Mouse (Mus musculus) heart, postnatal 10 days (tissue): Measurements from ENCODE around the gene Tmem230. TPM values are rescaled to one million over a fixed set of nuclear protein-coding genes. Genes with fewer than 3 reads are reported as not detected.

Source experiments
- DNase-seq, 2 experiments: peaks; one replicate each; pipeline ENCODE4 v3.0.0; 2021
- intact Hi-C: fragments of 180-260 bp; cut with DNase I; formaldehyde crosslinking; loops from one replicate; pipeline ENCODE4 v1.15.1; 2025
- total RNA-seq, 2 experiments: library from RNA; stranded (reverse); gene quantifications; 2 replicates each; pipeline ENCODE4 v1.2.3; 2021

Tmem230 gene
- total RNA-seq, 2 experiments from 2014 or later = 22.1 to 25.7 TPM

GRCm38 (mm10) chr2:132276249-132276648 is 28.6 kb upstream of the Tmem230 start:
- intact Hi-C loops = no loop called here
- no peak for DNase-seq

- intact Hi-C loops = no loop called here
- DNase-seq = no peak
Observed at GRCm38 (mm10) chr2:132275527-132275926, 27.9 kb upstream of the Tmem230 start.

DNA sequence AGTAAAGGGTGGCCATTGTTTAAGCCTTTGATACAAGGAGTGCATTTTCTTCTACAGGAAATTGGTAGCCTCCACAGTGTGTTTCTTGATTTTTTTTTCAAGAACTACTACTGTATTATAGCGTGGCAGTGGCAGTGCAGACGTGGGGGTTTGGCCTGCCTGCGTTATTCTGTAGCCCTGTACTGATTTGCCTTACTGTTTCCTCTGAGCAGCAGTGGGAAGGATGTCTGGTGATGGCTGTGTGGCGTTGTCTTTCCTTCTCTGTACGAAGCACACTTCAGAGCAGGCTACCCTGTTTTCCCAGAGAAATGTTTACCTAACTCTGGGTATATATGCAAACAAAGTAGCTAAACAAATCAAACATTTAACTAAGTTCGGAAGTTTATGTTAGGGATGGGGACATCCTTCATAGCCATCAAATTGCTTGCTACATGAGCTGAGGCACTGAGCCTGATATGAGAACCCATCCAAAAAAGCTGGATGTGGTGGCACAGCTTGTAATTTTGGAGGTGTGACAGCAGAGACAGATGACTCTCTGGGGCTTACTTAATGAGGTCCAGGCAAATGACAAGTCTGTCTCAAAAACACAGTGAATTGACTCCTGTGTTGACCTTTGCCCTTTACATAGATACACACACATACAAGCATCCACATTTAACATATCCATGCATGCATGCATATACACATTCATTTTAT is 25.2 kb upstream of the Tmem230 start:
- intact Hi-C loops = no loop called here
- DNase-seq = no peak

- intact Hi-C loops = no loop called here
- DNase-seq = peak in 1 of 2 experiments; percentile 46
Observed at GRCm38 (mm10) chr2:132270331-132270951, 22.8 kb upstream of the Tmem230 start.

- intact Hi-C loops = no loop called here
- DNase-seq = no peak
Observed at GRCm38 (mm10) chr2:132269217-132269616, 21.6 kb upstream of the Tmem230 start.

GRCm38 (mm10) chr2:132266086-132266485 is 18.5 kb upstream of the Tmem230 start:
- intact Hi-C loops = no loop called here
- DNase-seq = no peak

DNA sequence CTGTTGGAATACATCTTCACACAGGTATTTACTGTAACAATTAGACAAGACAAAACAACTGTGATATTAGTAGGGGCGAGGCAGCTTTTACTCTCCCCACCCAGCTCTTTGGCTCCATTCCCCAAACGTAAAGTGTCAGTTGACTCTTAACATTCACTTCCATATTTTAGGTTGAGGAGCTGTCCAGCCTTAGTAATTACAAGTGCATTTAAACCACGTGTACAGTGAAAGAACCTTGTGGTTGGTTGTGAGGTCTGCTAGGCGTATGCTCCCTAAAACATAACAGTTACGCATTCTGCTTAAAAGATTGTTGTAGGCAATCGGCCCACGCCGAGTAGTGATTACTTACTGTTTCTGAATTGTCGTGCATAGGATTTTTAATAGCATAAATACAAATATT is 17.6 kb upstream of the Tmem230 start:
- no peak for DNase-seq
- intact Hi-C loops = loop anchor here (2.0 kb wide), 1 partner anchor 16 kb away; no protein-coding TSS in a partner anchor

- DNase-seq = no peak
- intact Hi-C loops = loop anchor here (2.0 to 5.0 kb wide), 2 partner anchors 17 to 123 kb away; partner anchors contain the start of gene Prokr2
Observed at GRCm38 (mm10) chr2:132264266-132264710, 16.7 kb upstream of the Tmem230 start.

GRCm38 (mm10) chr2:132263421-132264265 is 16.0 kb upstream of the Tmem230 start:
- peak; percentile 42 to 53 for DNase-seq
- intact Hi-C loops = loop anchor here (2.0 to 5.0 kb wide), 5 partner anchors 17 to 221 kb away; partner anchors contain the start of gene Prokr2

DNA sequence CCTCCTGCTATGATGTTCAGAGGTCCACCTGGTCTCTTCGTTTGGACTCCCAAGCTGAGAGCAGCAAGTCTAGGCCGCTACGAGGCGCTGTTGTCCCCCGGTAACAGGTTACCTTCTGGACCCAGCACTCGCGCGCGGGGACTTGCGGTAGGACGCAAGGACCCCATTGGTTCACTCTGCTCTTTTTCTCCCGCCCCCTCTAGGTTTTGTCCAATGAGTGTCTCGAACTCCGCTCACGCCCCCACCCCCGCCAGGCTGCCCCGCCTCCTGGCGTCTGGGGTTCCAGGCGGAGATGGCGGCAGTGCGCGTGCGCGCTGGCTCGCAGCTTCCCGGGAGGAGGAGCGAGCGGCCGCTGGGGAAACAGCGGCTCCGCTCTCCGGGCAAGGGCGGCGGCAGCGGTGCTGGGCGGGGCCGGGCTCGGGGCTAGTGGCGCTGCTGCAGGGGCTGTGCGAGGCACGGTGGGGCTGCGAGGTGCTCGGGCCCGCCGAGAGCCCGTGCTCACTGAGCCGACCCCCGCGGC is 15.3 kb upstream of the Tmem230 start, which contains the start of gene Cds2:
Cds2 (plus strand) TSS at position 270 of the 520 bp plus-strand sequence.
- intact Hi-C loops = loop anchor here (2.0 to 5.0 kb wide), 4 partner anchors 46 to 222 kb away; partner anchors contain the start of gene Prokr2
- peak; percentile 99 for DNase-seq

DNA sequence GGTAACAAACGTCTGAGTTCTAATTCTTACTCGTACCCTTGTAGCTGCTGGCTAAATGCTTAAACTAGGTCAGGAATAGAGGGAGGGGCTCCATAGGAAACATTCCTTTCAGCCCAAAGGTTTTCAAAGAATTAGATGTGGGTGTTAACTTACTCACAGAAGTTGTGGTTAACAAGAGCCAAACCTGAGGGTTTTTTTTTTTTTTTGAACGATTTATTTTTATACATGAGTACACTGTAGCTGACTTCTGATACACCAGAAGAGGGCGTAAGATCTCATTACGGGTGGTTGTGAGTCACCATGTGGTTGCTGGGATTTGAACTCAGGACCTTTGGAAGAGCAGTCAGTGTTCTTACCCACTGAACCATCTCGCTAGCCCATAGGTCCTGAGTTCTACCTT is 14.6 kb upstream of the Tmem230 start:
- intact Hi-C loops = loop anchor here (2.0 to 5.0 kb wide), 4 partner anchors 47 to 223 kb away; partner anchors contain the start of gene Prokr2
- DNase-seq = no peak

- no peak for DNase-seq
- intact Hi-C loops = loop anchor here (5.0 kb wide), 1 partner anchor 127 kb away; the partner anchor contains the start of gene Prokr2
Observed at GRCm38 (mm10) chr2:132260601-132261000, 13.0 kb upstream of the Tmem230 start.

DNA sequence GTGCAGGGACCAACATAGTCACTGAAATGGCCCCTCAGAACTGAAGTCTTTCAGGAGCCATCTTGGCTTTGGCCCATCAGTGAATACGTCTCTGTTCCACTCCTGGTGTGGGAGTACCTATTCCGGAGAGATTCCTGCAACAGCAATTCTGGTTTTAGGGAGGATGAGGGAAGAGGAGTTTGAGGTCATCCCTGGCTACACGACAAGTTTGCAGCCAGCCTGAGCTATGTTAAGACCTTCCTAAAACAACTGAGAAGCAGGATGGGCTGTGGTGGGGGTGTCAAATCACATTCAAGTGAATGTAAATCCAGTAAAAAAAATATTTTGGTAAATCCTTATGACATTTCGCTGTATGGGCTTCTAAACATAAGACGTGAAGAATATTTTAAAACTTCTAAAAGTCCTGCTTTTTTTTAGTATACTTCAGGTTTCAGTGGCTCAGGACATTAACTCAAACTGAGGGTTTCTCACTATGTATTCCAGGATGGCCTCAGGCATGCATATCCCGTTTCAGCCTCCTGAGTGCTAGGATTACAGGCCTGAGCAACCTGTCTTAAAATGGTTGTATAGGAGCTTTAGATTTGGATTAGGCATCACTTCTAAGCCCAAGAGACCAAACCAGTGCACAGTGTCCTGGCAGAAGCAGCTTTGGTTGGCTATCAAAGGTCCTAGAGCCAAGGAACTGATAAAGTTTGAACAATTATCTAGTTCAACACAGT is 9.9 kb upstream of the Tmem230 start:
- DNase-seq = no peak
- intact Hi-C loops = no loop called here

DNA sequence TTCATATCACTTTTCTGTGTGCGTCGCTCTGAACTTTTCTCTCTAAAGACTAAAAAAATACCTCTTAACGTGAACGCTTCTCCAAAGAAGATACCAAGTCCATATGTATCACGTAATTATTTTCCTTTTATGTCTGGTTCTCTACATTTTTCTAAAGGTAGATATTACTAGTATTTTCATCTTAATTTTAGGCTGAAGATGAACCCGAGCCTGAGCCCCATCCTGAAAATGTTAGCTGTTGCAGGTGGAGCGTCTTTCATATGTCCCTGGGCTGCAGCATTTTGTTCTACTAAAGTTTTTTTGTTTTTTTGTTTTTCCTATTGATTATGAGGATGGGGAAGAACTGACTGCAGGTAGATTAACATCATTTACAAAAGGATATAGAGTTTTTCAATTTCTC is 6.0 kb upstream of the Tmem230 start:
- DNase-seq = no peak
- intact Hi-C loops = no loop called here

- DNase-seq = peak; percentile 97 to 98
- intact Hi-C loops = no loop called here
Observed at GRCm38 (mm10) chr2:132252542-132253528, 5.2 kb upstream of the Tmem230 start, which contains the start of gene Pcna. Gene Pcna, minus strand, starts transcription at chr2:132253314.

GRCm38 (mm10) chr2:132251911-132252310 is 4.3 kb upstream of the Tmem230 start:
- no peak for DNase-seq

DNA sequence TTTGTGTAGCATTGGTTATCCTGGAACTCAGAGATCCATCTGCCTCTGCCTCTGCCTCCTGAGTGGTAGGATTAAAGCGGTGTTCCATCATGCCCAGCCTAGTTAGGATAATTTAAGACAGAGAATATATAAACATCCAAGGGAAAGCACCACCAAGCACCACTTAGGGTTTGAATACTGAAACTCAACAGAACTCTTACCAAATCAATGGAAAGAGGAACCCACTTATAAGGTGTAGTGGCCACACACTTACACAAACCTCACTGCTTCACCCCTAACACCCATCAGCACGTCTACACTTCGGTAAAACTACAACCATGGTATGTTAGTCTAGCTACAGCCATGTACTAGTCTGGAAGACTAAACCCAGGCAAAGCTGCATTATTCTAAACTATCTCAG is 4.2 kb downstream of the Tmem230 start:
- intact Hi-C loops = loop anchor here (2.0 to 5.0 kb wide), 2 partner anchors 101 to 129 kb away; no protein-coding TSS in a partner anchor
- DNase-seq = no peak

More at GRCm38 (mm10) chr2:132251911-132252310, 4.3 kb upstream of the Tmem230 start:
- intact Hi-C loops = no loop called here

DNA sequence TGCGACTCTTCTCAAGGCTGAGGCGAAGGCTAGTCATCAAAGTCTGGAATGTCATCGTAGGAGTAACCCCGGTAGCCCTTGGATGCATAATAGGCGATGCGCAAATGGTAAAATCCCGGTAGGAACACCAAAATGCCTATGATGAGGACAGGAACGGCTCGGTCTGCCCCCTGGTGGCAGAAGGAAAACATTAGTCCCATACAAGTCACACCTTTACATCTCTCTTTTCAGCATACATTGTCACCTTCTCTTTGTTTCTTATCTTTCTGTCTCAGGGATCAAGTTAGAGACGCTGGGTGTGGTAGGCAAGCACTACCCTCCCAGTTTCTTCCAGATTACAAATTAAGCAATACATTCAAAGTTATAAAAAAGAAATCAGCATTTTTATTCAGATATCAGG is 7.2 kb downstream of the Tmem230 start:
- intact Hi-C loops = loop anchor here (2.0 to 5.0 kb wide), 3 partner anchors 98 to 420 kb away; no protein-coding TSS in a partner anchor
- peak; percentile 48 to 75 for DNase-seq
